Mouse (Mus musculus) limb, embryonic 15.5 days (tissue): Measurements from ENCODE around the gene Ucp3. TPM values are rescaled to one million over a fixed set of nuclear protein-coding genes. Genes with fewer than 3 reads are reported as not detected.

ENCODE experiments used
- ATAC-seq: fragments of 200-750 bp; cut with Nextera tagmentation; 2 replicates; pipeline ENCODE4 v1.8.0; 2017; ENCODE audit warnings: low read depth, moderate TSS enrichment; ENCODE audit not compliant: insufficient number of reproducible peaks, low FRiP score, low TSS enrichment
- H3K27ac ChIP-seq: fragments of 300-500 bp; sonication (generic); 2 replicates; pipeline ENCODE4 v1.5.1; 2015; ENCODE audit warnings: moderate library complexity, mild to moderate bottlenecking, inconsistent platforms
- H3K27me3 ChIP-seq: fragments of 300-500 bp; sonication (generic); 2 replicates; pipeline ENCODE4 v1.6.1; 2015; ENCODE audit warnings: inconsistent platforms
- H3K36me3 ChIP-seq: fragments of 300-500 bp; sonication (generic); 2 replicates; pipeline ENCODE4 v1.6.1; 2015; ENCODE audit warnings: inconsistent platforms
- H3K4me1 ChIP-seq: fragments of 300-500 bp; sonication (generic); 2 replicates; pipeline ENCODE4 v1.6.1; 2015; ENCODE audit warnings: inconsistent platforms
- H3K4me2 ChIP-seq: fragments of 300-500 bp; sonication (generic); 2 replicates; pipeline ENCODE4 v1.6.1; 2015; ENCODE audit warnings: mild to moderate bottlenecking, inconsistent platforms
- H3K4me3 ChIP-seq: fragments of 300-500 bp; sonication (generic); 2 replicates; pipeline ENCODE4 v1.5.1; 2015; ENCODE audit warnings: mild to moderate bottlenecking, inconsistent platforms
- H3K9ac ChIP-seq: fragments of 300-500 bp; sonication (generic); 2 replicates; pipeline ENCODE4 v1.6.1; 2015; ENCODE audit warnings: inconsistent platforms
- H3K9me3 ChIP-seq: fragments of 300-500 bp; sonication (generic); 2 replicates; pipeline ENCODE4 v1.6.1; 2016; ENCODE audit warnings: inconsistent platforms
- WGBS: fragments of 180-500 bp; shearing (Covaris S2); methylation state at CpG from one replicate; pipeline ENCODE4 v1.1.7; 2015; 5-methylcytosine and 5-hydroxymethylcytosine counted together
- polyA plus RNA-seq: library from polyadenylated mRNA; unstranded; fragments of >200 nt; fragmentation: Nextera tagmentation; extraction: Ambion mirVana; gene quantifications from 2 replicates; pipeline ENCODE4 v1.2.1, GENCODE M21; 2015

The Ucp3 gene
- polyA plus RNA-seq, 1 experiment from 2014 or later, result 0.28 TPM

DNA sequence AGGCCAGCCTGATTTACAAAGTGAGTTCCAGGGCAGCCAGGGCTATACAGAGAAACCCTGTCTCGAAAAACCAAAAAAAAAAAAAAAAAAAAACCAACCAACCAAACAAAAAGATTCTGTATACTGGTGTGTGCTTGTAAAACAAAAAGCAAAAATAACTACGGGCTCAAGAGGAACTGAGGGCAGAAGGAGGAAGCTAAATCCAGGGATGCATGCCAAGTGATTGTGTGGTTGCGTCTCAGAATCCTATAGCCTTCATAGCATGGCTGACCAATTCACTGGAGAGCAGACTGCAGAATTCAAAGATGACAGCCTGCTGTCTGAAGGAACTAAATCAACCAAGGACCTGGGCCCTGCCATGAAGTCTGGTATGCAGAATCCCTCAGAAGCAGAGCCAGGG, 61.4 kb downstream of the Ucp3 start:
- Histone ChIP-seq H3K27ac (no peak overlapping the region), H3K4me3 (no peak overlapping the region), H3K4me1 (0 out of 2 replicates have a peak, but pooled peaks cover 8% of the 10 kb centered on the region), H3K4me2 (no peak overlapping the region), H3K9ac (no peak overlapping the region), H3K9me3 (no peaks in the 10 kb centered on the region), H3K27me3 (no peaks in the 10 kb centered on the region), H3K36me3 (peaks cover 6% of the 10 kb centered on the region)
- no peak for ATAC-seq
- WGBS, result 81% methylated on average over 3 of the region's 3 CpGs

DNA sequence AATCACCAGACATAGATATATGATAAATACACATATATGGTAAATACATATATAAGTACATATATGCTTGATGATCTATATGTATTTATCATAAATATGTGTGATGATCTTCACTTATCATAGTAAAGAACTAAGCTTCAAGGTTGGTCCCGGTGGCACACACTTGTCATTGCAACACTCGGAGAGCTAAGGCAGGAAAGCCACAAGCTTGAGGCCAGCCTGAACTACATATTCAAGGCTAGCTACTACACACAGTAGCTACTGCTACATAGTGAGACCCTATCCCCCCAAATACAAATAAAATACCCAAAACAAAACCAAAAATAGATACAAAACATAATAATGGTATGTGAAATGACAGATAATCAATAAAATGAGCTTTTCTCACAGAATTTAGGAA, 63.0 kb downstream of the Ucp3 start:
- Histone ChIP-seq H3K9me3 (no peaks in the 10 kb centered on the region), H3K4me1 (0 out of 2 replicates have a peak, but pooled peaks cover 8% of the 10 kb centered on the region), H3K4me3 (peak overlapping the region; percentile 75; the same call in 1 of the 2 replicates), H3K9ac (no peak overlapping the region), H3K4me2 (no peak overlapping the region), H3K27ac (no peak overlapping the region), H3K36me3 (peaks cover 21% of the 10 kb centered on the region), H3K27me3 (no peaks in the 10 kb centered on the region)
- no peak for ATAC-seq
- WGBS, result 75% methylated on average over 2 of the region's 2 CpGs

Other genes with a start within 250 kb of the Ucp3 start
- gene Pgm2l1, start 245.6 kb upstream of the Ucp3 start, polyA plus RNA-seq, result 2.1 and 3.1 TPM in 2 replicates
- 24.0 and 28.1 TPM in 2 replicates for gene P4ha3, start 187.5 kb upstream of the Ucp3 start, polyA plus RNA-seq
- gene C2cd3, start 100.8 kb upstream of the Ucp3 start, polyA plus RNA-seq, result 16.8 and 19.7 TPM in 2 replicates
- gene Ppme1, start 100.7 kb upstream of the Ucp3 start, polyA plus RNA-seq, result 55.3 and 56.0 TPM in 2 replicates
- 141 and 187 TPM in 2 replicates for gene Ucp2, start 20.3 kb downstream of the Ucp3 start, polyA plus RNA-seq
- gene Dnajb13, start 42.0 kb downstream of the Ucp3 start, polyA plus RNA-seq, result 0.27 and 0.38 TPM in 2 replicates
- gene Coa4, start 64.1 kb downstream of the Ucp3 start, polyA plus RNA-seq, result 20.9 and 24.6 TPM in 2 replicates
- gene Rab6a, start 134.4 kb downstream of the Ucp3 start, polyA plus RNA-seq, result 95.4 and 106 TPM in 2 replicates
- 72.9 and 73.5 TPM in 2 replicates for gene Mrpl48, start 135.3 kb downstream of the Ucp3 start, polyA plus RNA-seq
- 4.5 and 6.8 TPM in 2 replicates for gene Plekhb1, start 189.4 kb downstream of the Ucp3 start, polyA plus RNA-seq
- gene Fam168a, start 233.6 kb downstream of the Ucp3 start, polyA plus RNA-seq, result 39.6 and 42.2 TPM in 2 replicates